Comparison of ENCODE assay signal across 8 mouse cellular contexts in the genomic region with DNA sequence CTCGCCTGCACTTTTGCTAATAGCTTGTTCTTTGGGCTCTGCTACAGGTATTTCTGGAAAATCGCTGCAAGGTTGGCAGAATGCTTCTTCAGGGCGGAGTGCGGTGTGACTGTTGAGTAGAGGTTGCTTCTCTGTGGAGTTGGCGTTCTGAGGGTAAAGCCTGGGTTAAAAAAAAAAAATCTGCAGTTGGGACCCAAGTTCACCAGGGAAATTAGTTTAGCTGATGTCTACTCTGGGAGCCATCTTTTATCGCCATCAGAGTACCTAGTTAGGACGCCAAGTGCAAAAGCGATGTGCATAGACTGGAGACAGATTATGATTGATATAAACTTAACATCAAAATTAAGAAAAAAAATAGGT. TPM values are rescaled to one million over a fixed set of nuclear protein-coding genes. Genes with fewer than 3 reads are reported as not detected.
DNase-seq lines count a peak whose midpoint lies in the region; ATAC-seq and TF ChIP-seq lines count a peak whose summit lies in the region.

No protein-coding gene starts in this region.

- no peaks in the 10 kb centered on the region for H3K27me3 ChIP-seq in heart, embryonic 13.5 days (replicated peaks)
- H3K27me3 ChIP-seq in MEL (ENCODE audit: control insufficient read depth in 1 of 2, insufficient read depth in 2 of 2, low read length in 2 of 2) = no peaks in the 10 kb centered on the region
- no peaks in the 10 kb centered on the region for H3K27me3 ChIP-seq in hindbrain, embryonic 11.5 days (ENCODE audit: control insufficient read depth, insufficient read depth, low read length)
- peaks cover 4% of the 10 kb centered on the region; the same call in 1 of the 2 replicates for H3K27me3 ChIP-seq in midbrain, embryonic 10.5 days (ENCODE audit: low read depth, poor library complexity, severe bottlenecking)

- 1% methylated on average over 8 of the region's 8 CpGs for WGBS in heart, embryonic 13.5 days
- WGBS in hindbrain, embryonic 11.5 days = 1% methylated on average over 8 of the region's 8 CpGs
- WGBS in midbrain, embryonic 10.5 days = under 1% methylated on average over 8 of the region's 8 CpGs

- no peaks in the 10 kb centered on the region for H3K9me3 ChIP-seq in heart, embryonic 13.5 days
- H3K9me3 ChIP-seq in MEL (replicated peaks; ENCODE audit: insufficient read depth, low read length) = no peaks in the 10 kb centered on the region
- no peaks in the 10 kb centered on the region for H3K9me3 ChIP-seq in hindbrain, embryonic 11.5 days (ENCODE audit: control insufficient read depth, low read length)
- no peaks in the 10 kb centered on the region for H3K9me3 ChIP-seq in midbrain, embryonic 10.5 days (replicated peaks)

- no peak for TF ChIP-seq RAD21 in MEL (IDR thresholded peaks at IDR 0.05; ENCODE audit: low read depth, low read length)

- TF ChIP-seq POLR2A in MEL (IDR thresholded peaks at IDR 0.05; ENCODE audit: control insufficient read depth in 1 of 2, insufficient read depth in 1 of 2, low read depth in 1 of 2, low read length in 2 of 2, poor library complexity in 1 of 2) = no peak

- no peak for TF ChIP-seq CTCF in MEL (IDR thresholded peaks at IDR 0.05 in 2 of 3, conservative IDR thresholded peaks at IDR 0.05 in 1 of 3; ENCODE audit: control insufficient read depth in 1 of 3, insufficient read depth in 1 of 3, low read depth in 2 of 3, low read length in 3 of 3, poor library complexity in 1 of 3, severe bottlenecking in 1 of 3)

- no peak for ATAC-seq in heart, embryonic 13.5 days (ENCODE audit: extremely low read depth, insufficient number of reproducible peaks, low FRiP score, low TSS enrichment)
- peak; percentile 15; the same call in 1 of the 2 replicates for ATAC-seq in hindbrain, embryonic 11.5 days (ENCODE audit: low FRiP score)

- H3K9ac ChIP-seq in heart, embryonic 13.5 days = peak overlapping the region; percentile 89
- H3K9ac ChIP-seq in MEL (ENCODE audit: control insufficient read depth, low read depth, low read length, poor library complexity, severe bottlenecking) = peak overlapping the region; percentile 75
- H3K9ac ChIP-seq in hindbrain, embryonic 11.5 days (ENCODE audit: low read depth, low read length) = peak overlapping the region; percentile 64

- peaks cover 6% of the 10 kb centered on the region for H3K79me2 ChIP-seq in MEL (ENCODE audit: control insufficient read depth, insufficient read depth, low read length, poor library complexity)

- no peak for DNase-seq in heart, postnatal 4 days
- peak; percentile 77 for DNase-seq in MEL (ENCODE audit: low read depth, low spot score)
- DNase-seq in hindbrain, embryonic 11.5 days (ENCODE audit: low spot score) = no peak
- DNase-seq in midbrain, embryonic 10.5 days (ENCODE audit: low spot score) = no peak
- no peak for DNase-seq in layer of hippocampus, adult 11-12 months (ENCODE audit: low spot score)
- DNase-seq in adrenal gland, postnatal 36 days = no peak
- no peak for DNase-seq in cerebellum, adult 11-12 months

- peaks cover 34% of the 10 kb centered on the region for H3K36me3 ChIP-seq in heart, embryonic 13.5 days
- peaks cover 9 to 13% of the 10 kb centered on the region in 2 experiments for H3K36me3 ChIP-seq in MEL (ENCODE audit: control insufficient read depth in 1 of 2, insufficient read depth in 2 of 2, low read length in 2 of 2)
- no peaks in the 10 kb centered on the region for H3K36me3 ChIP-seq in hindbrain, embryonic 11.5 days (ENCODE audit: control insufficient read depth, insufficient read depth, low read length)
- peaks cover 35% of the 10 kb centered on the region for H3K36me3 ChIP-seq in midbrain, embryonic 10.5 days

- peak overlapping the region; percentile 85 for H3K4me3 ChIP-seq in heart, embryonic 13.5 days
- H3K4me3 ChIP-seq in MEL (ENCODE audit: control insufficient read depth in 1 of 2, insufficient read depth in 1 of 2, low read depth in 2 of 2, low read length in 2 of 2) = peak overlapping the region; percentile 89 to 97
- H3K4me3 ChIP-seq in hindbrain, embryonic 11.5 days (ENCODE audit: low read depth, low read length) = peak overlapping the region; percentile 75
- peak overlapping the region; percentile 81 for H3K4me3 ChIP-seq in midbrain, embryonic 10.5 days

- H3K27ac ChIP-seq in heart, embryonic 13.5 days (replicated peaks) = peak overlapping the region; percentile 94
- H3K27ac ChIP-seq in MEL (ENCODE audit: control insufficient read depth, low read depth, low read length) = peak overlapping the region; percentile 85
- H3K27ac ChIP-seq in hindbrain, embryonic 11.5 days (ENCODE audit: low read depth, low read length) = 0 out of 2 replicates have a peak overlapping the region, but pooled peaks have one; percentile 1
- peak overlapping the region; percentile 91 for H3K27ac ChIP-seq in midbrain, embryonic 10.5 days (replicated peaks)

- peak overlapping the region; percentile 87 for H3K4me2 ChIP-seq in heart, embryonic 13.5 days
- H3K4me2 ChIP-seq in hindbrain, embryonic 11.5 days (replicated peaks; ENCODE audit: low read depth, low read length) = peak overlapping the region; percentile 49

- TF ChIP-seq EP300 in MEL (IDR thresholded peaks at IDR 0.05; ENCODE audit: low read depth in 1 of 2, low read length in 2 of 2) = no peak; a peak in 1 of 4 replicates

- H3K4me1 ChIP-seq in heart, embryonic 13.5 days = peaks cover 8% of the 10 kb centered on the region
- H3K4me1 ChIP-seq in MEL (ENCODE audit: control insufficient read depth in 1 of 2, insufficient read depth in 2 of 2, low read length in 2 of 2) = peaks cover 8 to 12% of the 10 kb centered on the region in 2 experiments
- no peaks in the 10 kb centered on the region for H3K4me1 ChIP-seq in hindbrain, embryonic 11.5 days (replicated peaks; ENCODE audit: control insufficient read depth, insufficient read depth, low read length)
- peaks cover 14% of the 10 kb centered on the region for H3K4me1 ChIP-seq in midbrain, embryonic 10.5 days

TF ChIP-seq in MEL, 35 proteins besides CTCF, POLR2A, EP300 and RAD21:
- TF ChIP-seq USF2 (IDR thresholded peaks at IDR 0.05; ENCODE audit: borderline replicate concordance in 1 of 2, insufficient read depth in 1 of 2, low read depth in 1 of 2, low read length in 2 of 2) (no peak), ZNF384 (IDR thresholded peaks at IDR 0.05; ENCODE audit: low read depth, low read length) (peak; percentile 53; the same call in 1 of the 2 replicates), CHD2 (IDR thresholded peaks at IDR 0.05; ENCODE audit: low read length) (no peak)

RNA-seq across cellular contexts. Expression of gene Supt20, which starts 0.4 kb away (rescaled TPM):
- 61.4 and 61.9 TPM in 2 replicates for polyA plus RNA-seq in heart, embryonic 13.5 days (2015; fragmentation: Nextera tagmentation; extraction: Ambion mirVana)
- total RNA-seq in heart, postnatal 4 days (2021) = 10 to 100 TPM; 49.8 to 50.5 TPM
- 31.6 and 34.8 TPM in 2 replicates for total RNA-seq in MEL (2012; rRNA removed)
- polyA plus RNA-seq in MEL (2012; ENCODE audit: insufficient read depth in 1 of 2, insufficient read length in 2 of 2, low read depth in 1 of 2, low replicate concordance in 2 of 2, missing spikeins in 1 of 2) = 10 to 100 TPM in 1 of 2 experiments, not detected in 1; 66.6 TPM
- polyA plus RNA-seq in hindbrain, embryonic 11.5 days (2014; fragmentation: Nextera tagmentation; extraction: Ambion mirVana) = 104 and 119 TPM in 2 replicates
- polyA plus RNA-seq in midbrain, embryonic 10.5 days (2016; fragmentation: Nextera tagmentation; extraction: Ambion mirVana) = 101 and 117 TPM in 2 replicates
- total RNA-seq in adrenal gland, postnatal 36 days (2021) = 10 to 100 TPM; 37.7 to 51.7 TPM

RNA-seq across cellular contexts. Expression of gene Gm21958, which starts 21.1 kb away (rescaled TPM):
- 0.32 and 0.48 TPM in 2 replicates for polyA plus RNA-seq in heart, embryonic 13.5 days (2015; fragmentation: Nextera tagmentation; extraction: Ambion mirVana)
- not detected for total RNA-seq in heart, postnatal 4 days (2021)
- total RNA-seq in MEL (2012; rRNA removed) = not detected in 2 replicates
- polyA plus RNA-seq in MEL (2012; ENCODE audit: insufficient read depth in 1 of 2, insufficient read length in 2 of 2, low read depth in 1 of 2, low replicate concordance in 2 of 2, missing spikeins in 1 of 2) = under 1 TPM in 1 of 2 experiments, not detected in 1; 0.45 TPM
- polyA plus RNA-seq in hindbrain, embryonic 11.5 days (2014; fragmentation: Nextera tagmentation; extraction: Ambion mirVana) = not detected in 2 replicates
- polyA plus RNA-seq in midbrain, embryonic 10.5 days (2016; fragmentation: Nextera tagmentation; extraction: Ambion mirVana) = 0.36 and 0.56 TPM in 2 replicates
- total RNA-seq in adrenal gland, postnatal 36 days (2021) = not detected

RNA-seq across cellular contexts. Expression of gene Exosc8, which starts 42.2 kb away (rescaled TPM):
- 78.9 and 87.1 TPM in 2 replicates for polyA plus RNA-seq in heart, embryonic 13.5 days (2015; fragmentation: Nextera tagmentation; extraction: Ambion mirVana)
- 10 to 100 TPM; 40.3 to 44.7 TPM for total RNA-seq in heart, postnatal 4 days (2021)
- 227 and 231 TPM in 2 replicates for total RNA-seq in MEL (2012; rRNA removed)
- 100 to 1,000 TPM in 1 of 2 experiments, not detected in 1; 361 TPM for polyA plus RNA-seq in MEL (2012; ENCODE audit: insufficient read depth in 1 of 2, insufficient read length in 2 of 2, low read depth in 1 of 2, low replicate concordance in 2 of 2, missing spikeins in 1 of 2)
- polyA plus RNA-seq in hindbrain, embryonic 11.5 days (2014; fragmentation: Nextera tagmentation; extraction: Ambion mirVana) = 133 and 140 TPM in 2 replicates
- 163 and 180 TPM in 2 replicates for polyA plus RNA-seq in midbrain, embryonic 10.5 days (2016; fragmentation: Nextera tagmentation; extraction: Ambion mirVana)
- total RNA-seq in adrenal gland, postnatal 36 days (2021) = 10 to 100 TPM; 29.5 to 41.6 TPM

RNA-seq across cellular contexts. Expression of gene Alg5, which starts 42.3 kb away (rescaled TPM):
- 33.7 and 35.1 TPM in 2 replicates for polyA plus RNA-seq in heart, embryonic 13.5 days (2015; fragmentation: Nextera tagmentation; extraction: Ambion mirVana)
- total RNA-seq in heart, postnatal 4 days (2021) = 10 to 100 TPM; 19.2 to 24.0 TPM
- 42.8 and 44.0 TPM in 2 replicates for total RNA-seq in MEL (2012; rRNA removed)
- polyA plus RNA-seq in MEL (2012; ENCODE audit: insufficient read depth in 1 of 2, insufficient read length in 2 of 2, low read depth in 1 of 2, low replicate concordance in 2 of 2, missing spikeins in 1 of 2) = 10 to 100 TPM in 1 of 2 experiments, not detected in 1; 34.8 TPM
- 41.2 and 48.5 TPM in 2 replicates for polyA plus RNA-seq in hindbrain, embryonic 11.5 days (2014; fragmentation: Nextera tagmentation; extraction: Ambion mirVana)
- polyA plus RNA-seq in midbrain, embryonic 10.5 days (2016; fragmentation: Nextera tagmentation; extraction: Ambion mirVana) = 42.4 and 44.6 TPM in 2 replicates
- 10 to 100 TPM; 41.1 to 50.1 TPM for total RNA-seq in adrenal gland, postnatal 36 days (2021)

Comparison
In these comparisons a context has a peak if more than half of its experiments do, and no peak if none do; other contexts are left out.
1. H3K27ac ChIP-seq: peak in every context shown above with its lines; median percentile 94 in heart, embryonic 13.5 days; 91 in midbrain, embryonic 10.5 days; 85 in MEL; 1 in hindbrain, embryonic 11.5 days.